Mouse (Mus musculus): ENCODE results near the gene Kif4. TPM values are rescaled to one million over a fixed set of nuclear protein-coding genes. Genes with fewer than 3 reads are reported as not detected.
A peak's percentile ranks its signal among the peaks of the same experiment; 100 is the strongest.

Kif4 gene
- polyA plus RNA-seq, 1 experiment from 2014 or later = 39.7 TPM

DNA sequence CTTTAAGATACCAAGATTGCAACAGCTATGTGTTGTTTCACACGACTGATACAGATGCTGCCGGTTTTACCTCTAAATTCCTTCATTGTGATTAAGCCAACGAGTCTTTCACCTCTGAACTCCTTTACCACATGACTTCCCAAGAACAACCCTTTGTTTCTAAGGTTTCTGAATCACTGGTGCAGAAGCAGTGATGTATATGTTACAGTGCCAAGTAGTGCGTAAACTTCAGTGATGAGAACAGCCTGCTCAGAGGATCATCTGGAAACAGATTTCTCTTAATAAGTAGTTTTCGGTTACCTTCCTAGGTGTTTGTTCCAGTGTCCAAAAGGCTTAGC, 62.5 kb downstream of the Kif4 start:
- no peak for ATAC-seq (ENCODE audit: low FRiP score)
- 77% methylated on average over 5 of the region's 5 CpGs for WGBS
- Histone ChIP-seq H3K27ac (ENCODE audit: low read depth, low read length) (no peak overlapping the region), H3K4me3 (ENCODE audit: low read depth, low read length) (no peak overlapping the region), H3K4me1 (replicated peaks; ENCODE audit: control insufficient read depth, insufficient read depth, low read length) (no peaks in the 10 kb centered on the region), H3K36me3 (ENCODE audit: control insufficient read depth, insufficient read depth, low read length) (no peaks in the 10 kb centered on the region), H3K9me3 (ENCODE audit: control insufficient read depth, low read length) (no peaks in the 10 kb centered on the region), H3K27me3 (ENCODE audit: control insufficient read depth, insufficient read depth, low read length) (peaks cover 2% of the 10 kb centered on the region; the same call in 1 of the 2 replicates), H3K4me2 (replicated peaks; ENCODE audit: low read depth, low read length) (no peak overlapping the region), H3K9ac (ENCODE audit: low read depth, low read length) (no peak overlapping the region)
- DNase-seq (ENCODE audit: low spot score) = no peak

- Histone ChIP-seq H3K9me3 (ENCODE audit: control insufficient read depth, low read length) (no peaks in the 10 kb centered on the region), H3K4me3 (ENCODE audit: low read depth, low read length) (no peak overlapping the region), H3K27ac (ENCODE audit: low read depth, low read length) (no peak overlapping the region), H3K4me1 (replicated peaks; ENCODE audit: control insufficient read depth, insufficient read depth, low read length) (no peaks in the 10 kb centered on the region), H3K27me3 (ENCODE audit: control insufficient read depth, insufficient read depth, low read length) (no peaks in the 10 kb centered on the region), H3K9ac (ENCODE audit: low read depth, low read length) (no peak overlapping the region), H3K4me2 (replicated peaks; ENCODE audit: low read depth, low read length) (no peak overlapping the region), H3K36me3 (ENCODE audit: control insufficient read depth, insufficient read depth, low read length) (no peaks in the 10 kb centered on the region)
- DNase-seq (ENCODE audit: low spot score) = no peak
- no peak for ATAC-seq (ENCODE audit: low FRiP score)
- 93% methylated on average over 4 of the region's 4 CpGs for WGBS
These were observed 71.2 kb downstream of the Kif4 start for GRCm38 (mm10) chrX:100696776-100697175.

DNA sequence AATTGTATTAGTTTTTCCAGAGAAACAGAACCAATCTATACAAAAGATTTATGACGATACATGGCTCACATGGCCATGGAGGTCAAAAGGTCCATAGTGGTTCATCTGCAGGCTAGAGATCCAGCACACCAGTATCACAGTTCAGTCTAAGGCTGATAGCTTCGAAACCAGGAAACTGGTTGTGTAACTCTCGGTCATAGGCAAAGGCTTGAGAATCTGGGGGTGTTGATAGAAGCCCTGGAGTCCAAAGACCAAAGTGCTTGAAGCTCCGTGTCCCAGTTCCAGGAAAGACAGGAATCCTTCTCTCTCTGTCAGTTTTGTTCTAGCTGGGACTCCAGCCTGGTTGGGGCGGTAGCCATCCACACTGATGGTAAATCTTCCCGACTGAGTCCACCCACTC, 82.5 kb downstream of the Kif4 start:
- no peak overlapping the region for H3K4me3 ChIP-seq (ENCODE audit: low read depth, low read length)
- DNase-seq (ENCODE audit: low spot score) = no peak
- H3K27me3 ChIP-seq (ENCODE audit: control insufficient read depth, insufficient read depth, low read length) = no peaks in the 10 kb centered on the region
- ATAC-seq (ENCODE audit: low FRiP score) = no peak
- no peak overlapping the region for H3K9ac ChIP-seq (ENCODE audit: low read depth, low read length)
- no peaks in the 10 kb centered on the region for H3K4me1 ChIP-seq (replicated peaks; ENCODE audit: control insufficient read depth, insufficient read depth, low read length)
- 91% methylated on average over 6 of the region's 6 CpGs for WGBS
- H3K27ac ChIP-seq (ENCODE audit: low read depth, low read length) = no peak overlapping the region
- H3K4me2 ChIP-seq (replicated peaks; ENCODE audit: low read depth, low read length) = no peak overlapping the region
- H3K36me3 ChIP-seq (ENCODE audit: control insufficient read depth, insufficient read depth, low read length) = no peaks in the 10 kb centered on the region
- no peaks in the 10 kb centered on the region for H3K9me3 ChIP-seq (ENCODE audit: control insufficient read depth, low read length)

DNA sequence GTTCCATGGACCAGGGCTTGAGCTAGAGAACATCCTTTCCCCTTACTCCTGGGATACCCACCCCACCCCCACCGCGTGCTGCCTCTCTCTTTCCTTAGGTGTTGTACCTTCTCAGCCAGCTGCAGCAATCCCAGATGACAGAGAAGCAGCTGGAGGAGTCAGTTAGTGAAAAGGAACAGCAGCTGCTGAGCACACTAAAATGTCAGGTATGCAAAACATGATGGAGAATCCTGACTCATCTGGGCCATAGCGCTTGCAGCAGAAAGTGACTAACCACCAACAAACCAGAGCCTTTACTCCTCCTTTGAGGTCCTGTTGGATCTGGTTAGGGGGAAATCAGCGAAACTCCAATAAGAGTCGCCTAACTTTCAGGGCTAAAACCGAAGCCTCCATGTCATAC, 90.6 kb downstream of the Kif4 start:
- no peak for DNase-seq (ENCODE audit: low spot score)
- Histone ChIP-seq H3K36me3 (ENCODE audit: control insufficient read depth, insufficient read depth, low read length) (no peaks in the 10 kb centered on the region), H3K27ac (ENCODE audit: low read depth, low read length) (no peak overlapping the region), H3K4me3 (ENCODE audit: low read depth, low read length) (no peak overlapping the region), H3K27me3 (ENCODE audit: control insufficient read depth, insufficient read depth, low read length) (no peaks in the 10 kb centered on the region), H3K9ac (ENCODE audit: low read depth, low read length) (no peak overlapping the region), H3K9me3 (ENCODE audit: control insufficient read depth, low read length) (no peaks in the 10 kb centered on the region), H3K4me2 (replicated peaks; ENCODE audit: low read depth, low read length) (no peak overlapping the region), H3K4me1 (replicated peaks; ENCODE audit: control insufficient read depth, insufficient read depth, low read length) (no peaks in the 10 kb centered on the region)
- WGBS = 96% methylated on average over 6 of the region's 6 CpGs
- ATAC-seq (ENCODE audit: low FRiP score) = no peak

GRCm38 (mm10) chrX:100728947-100729346, 103.4 kb downstream of the Kif4 start:
- H3K27ac ChIP-seq (ENCODE audit: low read depth, low read length) = peak overlapping the region; percentile 65; the same call in 1 of the 2 replicates
- H3K4me1 ChIP-seq (replicated peaks; ENCODE audit: control insufficient read depth, insufficient read depth, low read length) = no peaks in the 10 kb centered on the region; the same call in 1 of the 2 replicates
- no peaks in the 10 kb centered on the region for H3K36me3 ChIP-seq (ENCODE audit: control insufficient read depth, insufficient read depth, low read length)
- H3K4me2 ChIP-seq (replicated peaks; ENCODE audit: low read depth, low read length) = no peak overlapping the region
- 42% methylated on average over 1 of the region's 1 CpGs for WGBS
- no peaks in the 10 kb centered on the region for H3K27me3 ChIP-seq (ENCODE audit: control insufficient read depth, insufficient read depth, low read length)
- H3K4me3 ChIP-seq (ENCODE audit: low read depth, low read length) = no peak overlapping the region
- ATAC-seq (ENCODE audit: low FRiP score) = peak; percentile 66
- H3K9me3 ChIP-seq (ENCODE audit: control insufficient read depth, low read length) = no peaks in the 10 kb centered on the region
- DNase-seq (ENCODE audit: low spot score) = peak; percentile 51
- H3K9ac ChIP-seq (ENCODE audit: low read depth, low read length) = no peak overlapping the region

GRCm38 (mm10) chrX:100729665-100730188, 104.2 kb downstream of the Kif4 start, which contains the start of gene Gdpd2:
TSS of gene Gdpd2 (plus strand) at chrX:100729873.
- DNase-seq (ENCODE audit: low spot score) = peak; percentile 49
- peak within 1 kb of the TSS; percentile 40 for H3K9ac ChIP-seq (ENCODE audit: low read depth, low read length)
- peak within 1 kb of the TSS; percentile 65 for H3K27ac ChIP-seq (ENCODE audit: low read depth, low read length)
- no peaks in the 10 kb centered on the region; the same call in 1 of the 2 replicates for H3K4me1 ChIP-seq (replicated peaks; ENCODE audit: control insufficient read depth, insufficient read depth, low read length)
- H3K36me3 ChIP-seq (ENCODE audit: control insufficient read depth, insufficient read depth, low read length) = no peaks in the 10 kb centered on the region
- peak within 1 kb of the TSS; percentile 27 for H3K4me3 ChIP-seq (ENCODE audit: low read depth, low read length)
- H3K9me3 ChIP-seq (ENCODE audit: control insufficient read depth, low read length) = no peaks in the 10 kb centered on the region
- ATAC-seq (ENCODE audit: low FRiP score) = peak; percentile 82
- WGBS = 12% methylated on average over 8 of the region's 8 CpGs
- H3K27me3 ChIP-seq (ENCODE audit: control insufficient read depth, insufficient read depth, low read length) = no peaks in the 10 kb centered on the region; the same call in 1 of the 2 replicates
- H3K4me2 ChIP-seq (replicated peaks; ENCODE audit: low read depth, low read length) = peak within 1 kb of the TSS; percentile 46

DNA sequence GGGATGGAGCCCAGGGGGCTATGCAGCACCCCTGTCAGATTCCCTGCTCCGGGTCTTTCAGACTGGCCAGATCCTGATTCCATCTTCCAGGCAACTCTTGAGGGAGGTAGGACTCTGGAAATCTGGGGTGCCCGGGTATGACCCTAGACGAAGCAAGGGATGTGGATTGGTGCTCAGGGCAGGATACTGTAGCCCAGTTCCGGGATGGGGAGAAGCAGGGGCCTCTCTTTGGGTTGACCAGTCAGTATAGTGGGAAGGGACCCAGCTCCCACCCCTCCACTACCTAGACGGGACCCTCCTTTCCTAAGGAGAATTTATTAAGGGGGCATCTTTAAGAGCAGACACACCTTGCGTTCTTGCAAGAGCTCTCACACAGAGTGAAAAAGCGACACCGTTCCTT, 104.7 kb downstream of the Kif4 start:
- no peaks in the 10 kb centered on the region for H3K9me3 ChIP-seq (ENCODE audit: control insufficient read depth, low read length)
- H3K27me3 ChIP-seq (ENCODE audit: control insufficient read depth, insufficient read depth, low read length) = no peaks in the 10 kb centered on the region; the same call in 1 of the 2 replicates
- H3K4me1 ChIP-seq (replicated peaks; ENCODE audit: control insufficient read depth, insufficient read depth, low read length) = no peaks in the 10 kb centered on the region; the same call in 1 of the 2 replicates
- WGBS = 36% methylated on average over 8 of the region's 8 CpGs
- no peaks in the 10 kb centered on the region for H3K36me3 ChIP-seq (ENCODE audit: control insufficient read depth, insufficient read depth, low read length)
- H3K4me3 ChIP-seq (ENCODE audit: low read depth, low read length) = peak overlapping the region; percentile 27
- peak overlapping the region; percentile 65 for H3K27ac ChIP-seq (ENCODE audit: low read depth, low read length)
- peak overlapping the region; percentile 46 for H3K4me2 ChIP-seq (replicated peaks; ENCODE audit: low read depth, low read length)
- ATAC-seq (ENCODE audit: low FRiP score) = no peak; the same call in 1 of the 2 replicates
- no peak for DNase-seq (ENCODE audit: low spot score)
- peak overlapping the region; percentile 40 for H3K9ac ChIP-seq (ENCODE audit: low read depth, low read length)

DNA sequence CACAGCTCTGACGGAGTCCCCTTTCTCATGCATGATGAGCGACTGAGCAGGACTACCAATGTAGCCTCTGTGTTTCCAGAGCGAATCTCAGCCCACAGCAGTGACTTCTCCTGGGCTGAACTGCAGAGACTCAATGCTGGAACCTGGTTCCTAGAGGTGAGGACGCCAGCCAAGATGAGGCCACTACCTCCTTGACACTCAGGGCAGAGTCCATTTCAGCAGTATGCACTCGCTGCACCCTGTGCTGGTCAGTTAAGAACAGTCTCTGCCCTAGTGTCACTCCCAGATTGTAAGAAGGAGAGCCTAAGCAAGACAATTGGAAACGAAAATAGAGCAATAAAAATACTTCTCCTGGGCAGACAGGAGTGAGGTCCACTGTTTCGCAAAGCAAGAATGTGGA, 108.8 kb downstream of the Kif4 start:
- no peaks in the 10 kb centered on the region for H3K9me3 ChIP-seq (ENCODE audit: control insufficient read depth, low read length)
- no peaks in the 10 kb centered on the region; the same call in 1 of the 2 replicates for H3K4me1 ChIP-seq (replicated peaks; ENCODE audit: control insufficient read depth, insufficient read depth, low read length)
- 83% methylated on average over 7 of the region's 7 CpGs for WGBS
- H3K4me2 ChIP-seq (replicated peaks; ENCODE audit: low read depth, low read length) = no peak overlapping the region
- no peaks in the 10 kb centered on the region; the same call in 1 of the 2 replicates for H3K27me3 ChIP-seq (ENCODE audit: control insufficient read depth, insufficient read depth, low read length)
- ATAC-seq (ENCODE audit: low FRiP score) = no peak
- H3K27ac ChIP-seq (ENCODE audit: low read depth, low read length) = no peak overlapping the region
- H3K4me3 ChIP-seq (ENCODE audit: low read depth, low read length) = no peak overlapping the region
- H3K9ac ChIP-seq (ENCODE audit: low read depth, low read length) = no peak overlapping the region
- no peak for DNase-seq (ENCODE audit: low spot score)
- no peaks in the 10 kb centered on the region for H3K36me3 ChIP-seq (ENCODE audit: control insufficient read depth, insufficient read depth, low read length)

GRCm38 (mm10) chrX:100738918-100739317, 113.4 kb downstream of the Kif4 start:
- no peaks in the 10 kb centered on the region for H3K36me3 ChIP-seq (ENCODE audit: control insufficient read depth, insufficient read depth, low read length)
- H3K4me3 ChIP-seq (ENCODE audit: low read depth, low read length) = 0 out of 2 replicates have a peak overlapping the region, but pooled peaks have one; percentile 6
- peak overlapping the region; percentile 20 for H3K4me2 ChIP-seq (replicated peaks; ENCODE audit: low read depth, low read length)
- H3K9me3 ChIP-seq (ENCODE audit: control insufficient read depth, low read length) = no peaks in the 10 kb centered on the region
- 20% methylated on average over 14 of the region's 14 CpGs for WGBS
- H3K9ac ChIP-seq (ENCODE audit: low read depth, low read length) = no peak overlapping the region
- no peaks in the 10 kb centered on the region; the same call in 1 of the 2 replicates for H3K27me3 ChIP-seq (ENCODE audit: control insufficient read depth, insufficient read depth, low read length)
- no peak overlapping the region for H3K27ac ChIP-seq (ENCODE audit: low read depth, low read length)
- 0 out of 2 replicates have a peak, but pooled peaks have one; percentile 57 for ATAC-seq (ENCODE audit: low FRiP score)
- no peaks in the 10 kb centered on the region for H3K4me1 ChIP-seq (replicated peaks; ENCODE audit: control insufficient read depth, insufficient read depth, low read length)
- DNase-seq (ENCODE audit: low spot score) = peak; percentile 68

Data from hindbrain, embryonic 11.5 days (tissue).